Mouse (Mus musculus): ENCODE results near the gene 3110082I17Rik.

The 3110082I17Rik gene

DNA sequence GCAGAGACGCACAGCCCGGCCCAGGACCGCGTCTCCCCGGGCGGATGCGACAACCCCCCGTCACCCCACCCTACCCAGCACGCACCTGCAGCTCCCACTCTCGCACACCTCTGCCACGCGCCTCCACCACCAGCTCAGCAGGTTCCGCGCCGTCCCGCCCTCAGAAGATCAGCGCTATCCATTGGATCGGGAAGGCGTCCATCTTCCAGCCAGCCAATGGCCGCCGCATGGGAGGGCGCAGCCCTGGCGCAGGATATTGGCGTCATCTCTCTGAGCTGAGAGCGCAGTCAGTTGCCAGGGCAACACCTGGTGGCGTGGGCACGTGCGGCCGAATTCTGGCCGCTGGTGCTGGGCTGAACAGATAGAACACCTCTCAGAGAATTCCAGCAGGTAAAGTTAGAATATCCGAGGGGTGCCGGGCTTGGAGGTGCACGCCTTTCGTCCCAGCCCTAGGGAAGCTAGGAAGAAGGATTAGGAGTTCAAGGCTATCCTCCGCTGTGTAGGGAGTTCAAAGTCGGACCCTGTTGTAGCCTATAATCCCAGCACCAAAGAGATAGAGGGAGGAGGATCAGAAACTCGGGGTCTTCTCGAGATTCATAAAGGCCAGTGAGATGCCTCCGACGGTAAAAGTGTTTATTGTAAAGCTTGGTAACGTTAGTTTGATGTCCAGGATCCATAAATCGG is at the start of gene 3110082I17Rik:
Gene 3110082I17Rik, minus strand, starts transcription at position 144 of the 684 bp plus-strand sequence.
- DNase-seq (ENCODE audit: low spot score): peak; percentile 97

- DNase-seq (ENCODE audit: low spot score): no peak
Observed at GRCm38 (mm10) chr5:139506207-139506606, 45.9 kb upstream of the 3110082I17Rik start.

GRCm38 (mm10) chr5:139505073-139505606 is 44.8 kb upstream of the 3110082I17Rik start:
- DNase-seq (ENCODE audit: low spot score): peak; percentile 81

DNA sequence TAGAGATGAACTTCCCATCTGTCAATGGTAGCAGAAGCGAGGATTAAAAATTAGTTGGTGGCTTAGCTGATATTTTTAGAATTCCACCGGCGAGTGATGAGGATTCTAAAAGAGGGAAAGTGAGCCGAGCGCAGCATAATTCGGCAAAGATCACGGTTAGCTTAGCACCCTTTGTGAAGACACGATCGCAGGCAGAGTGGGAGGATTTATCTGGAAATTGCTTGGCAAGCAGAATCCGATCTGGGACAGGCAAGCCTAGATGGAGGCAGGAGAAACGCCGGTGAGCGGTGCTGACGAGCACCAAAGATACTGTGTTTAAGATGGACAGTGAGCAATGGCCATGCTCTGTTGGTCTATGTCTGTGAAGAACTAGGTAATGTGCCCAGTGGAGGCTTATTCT is 42.0 kb upstream of the 3110082I17Rik start:
- no peak for DNase-seq (ENCODE audit: low spot score)

DNA sequence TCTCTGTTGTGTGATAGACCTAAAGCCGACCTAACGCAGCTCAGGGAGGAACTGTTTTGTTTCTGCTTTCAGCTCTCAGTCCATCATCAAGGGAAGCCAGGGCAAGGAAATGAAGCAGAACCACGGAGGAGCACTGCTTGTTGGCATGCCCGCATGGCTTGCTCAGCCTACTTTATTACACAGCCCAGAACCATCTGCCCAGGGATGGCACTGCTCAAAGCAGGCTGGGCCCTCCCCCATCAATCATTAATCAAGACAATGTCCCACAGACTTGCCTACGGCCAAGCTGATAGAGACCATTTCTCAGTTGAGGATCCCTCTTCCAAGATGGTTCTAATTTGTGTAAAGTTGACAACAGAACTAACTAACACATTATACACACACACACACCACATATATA is 38.5 kb upstream of the 3110082I17Rik start:
- DNase-seq (ENCODE audit: low spot score): no peak

DNA sequence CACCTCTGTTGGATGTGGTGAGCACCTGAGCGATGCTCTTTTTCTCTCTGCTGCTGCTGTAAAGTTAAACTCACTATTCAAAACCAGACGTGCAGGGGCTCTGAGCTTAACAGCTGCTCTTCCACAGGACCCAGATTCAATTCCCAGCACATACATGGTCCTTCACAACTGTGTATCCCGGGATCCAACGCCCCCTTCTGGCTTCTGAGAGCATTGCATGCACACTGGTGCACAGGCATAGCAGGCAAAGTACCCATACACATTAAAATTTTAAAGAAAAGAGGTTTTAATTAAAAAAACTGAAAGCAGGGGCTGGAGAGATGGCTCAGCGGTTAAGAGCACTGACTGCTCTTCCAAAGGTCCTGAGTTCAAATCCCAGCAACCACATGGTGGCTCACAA is 36.6 kb upstream of the 3110082I17Rik start:
- no peak for DNase-seq (ENCODE audit: low spot score)

DNA sequence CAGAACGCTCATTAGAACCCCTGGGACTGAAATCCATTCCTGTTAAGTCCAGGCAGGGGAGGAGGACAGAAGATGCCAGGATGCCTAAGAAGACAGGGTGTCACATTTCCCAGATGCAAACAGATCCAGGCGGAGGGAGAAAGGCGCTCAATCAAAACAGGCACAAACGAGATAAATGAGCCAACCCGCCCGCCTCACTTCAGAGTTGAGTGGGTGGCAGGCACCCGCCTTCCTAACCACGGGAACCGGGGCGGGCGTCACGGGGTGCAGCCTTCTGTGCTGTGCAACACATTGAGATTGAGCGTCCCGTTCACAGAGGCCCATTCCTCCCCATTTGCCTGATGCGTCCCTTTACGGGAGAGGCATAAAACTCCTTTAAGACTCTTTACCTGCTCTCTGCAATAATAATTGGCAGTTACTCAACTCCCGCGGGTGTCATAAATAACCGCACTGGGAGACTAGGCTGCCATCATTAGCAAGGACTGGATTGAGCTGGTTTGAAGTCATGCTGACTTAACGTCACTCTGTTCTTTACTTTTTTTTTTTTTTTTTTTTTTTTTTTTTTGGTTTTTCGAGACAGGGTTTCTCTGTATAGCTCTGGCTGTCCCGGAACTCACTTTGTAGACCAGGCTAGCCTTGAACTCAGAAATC is 34.8 kb upstream of the 3110082I17Rik start:
- no peak for DNase-seq (ENCODE audit: low spot score)

DNA sequence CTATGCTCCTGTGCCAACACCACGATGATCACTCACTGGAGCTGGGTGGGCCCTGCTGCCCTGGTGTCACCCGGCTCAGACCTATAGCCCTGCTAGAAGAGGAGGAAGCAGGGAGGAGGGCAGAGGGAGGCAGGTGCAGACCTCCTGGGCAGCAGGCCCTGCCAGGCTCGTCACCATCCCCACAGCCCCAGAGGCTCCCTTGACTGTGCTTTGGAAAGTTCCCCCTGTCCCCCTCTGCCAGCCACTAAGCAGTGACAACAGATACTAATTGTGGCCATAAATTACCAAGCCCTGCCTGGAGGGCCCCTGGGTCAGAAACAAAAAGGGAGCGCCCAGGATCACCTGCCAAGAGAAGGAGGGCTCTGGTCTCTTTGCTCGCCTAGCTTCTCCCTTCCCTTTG is 33.4 kb upstream of the 3110082I17Rik start:
- no peak for DNase-seq (ENCODE audit: low spot score)

GRCm38 (mm10) chr5:139491348-139491747 is 31.0 kb upstream of the 3110082I17Rik start:
- no peak for DNase-seq (ENCODE audit: low spot score)

GRCm38 (mm10) chr5:139490131-139490530 is 29.8 kb upstream of the 3110082I17Rik start:
- DNase-seq (ENCODE audit: low spot score): no peak

DNA sequence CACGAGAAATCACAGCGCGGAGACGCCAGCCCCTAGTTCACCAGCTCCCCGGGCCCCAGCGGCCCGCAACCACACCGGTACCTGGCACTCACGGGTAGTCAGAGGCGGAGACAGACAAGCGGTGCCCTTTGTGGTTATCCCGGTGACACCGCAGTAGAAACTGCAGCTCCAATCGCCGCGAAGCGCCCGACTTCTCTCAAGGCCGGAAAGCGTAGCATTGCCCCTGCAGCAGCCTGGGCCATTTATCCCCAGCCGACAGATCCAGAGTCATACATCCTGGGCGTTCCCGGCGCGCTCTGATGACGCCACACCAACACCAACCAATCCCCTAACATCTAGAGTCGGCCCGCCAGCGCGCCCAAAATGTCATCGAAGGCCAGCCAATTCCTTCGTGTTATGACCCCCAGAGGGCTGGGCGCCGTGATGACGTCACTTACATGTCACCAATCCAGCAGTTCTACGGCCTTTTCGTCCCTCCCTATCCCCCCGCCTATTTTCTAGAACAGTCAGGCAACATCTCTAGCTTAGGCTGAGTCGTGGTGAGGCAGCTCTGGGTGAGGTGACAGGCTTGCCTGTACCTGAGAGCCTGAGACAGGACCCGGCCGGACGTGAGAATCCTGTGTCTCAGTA is 24.0 kb upstream of the 3110082I17Rik start, which contains the start of gene Zfand2a:
Gene Zfand2a, minus strand, starts transcription at position 365 of the 630 bp plus-strand sequence.
- peak; percentile 100 for DNase-seq (ENCODE audit: low spot score)

DNA sequence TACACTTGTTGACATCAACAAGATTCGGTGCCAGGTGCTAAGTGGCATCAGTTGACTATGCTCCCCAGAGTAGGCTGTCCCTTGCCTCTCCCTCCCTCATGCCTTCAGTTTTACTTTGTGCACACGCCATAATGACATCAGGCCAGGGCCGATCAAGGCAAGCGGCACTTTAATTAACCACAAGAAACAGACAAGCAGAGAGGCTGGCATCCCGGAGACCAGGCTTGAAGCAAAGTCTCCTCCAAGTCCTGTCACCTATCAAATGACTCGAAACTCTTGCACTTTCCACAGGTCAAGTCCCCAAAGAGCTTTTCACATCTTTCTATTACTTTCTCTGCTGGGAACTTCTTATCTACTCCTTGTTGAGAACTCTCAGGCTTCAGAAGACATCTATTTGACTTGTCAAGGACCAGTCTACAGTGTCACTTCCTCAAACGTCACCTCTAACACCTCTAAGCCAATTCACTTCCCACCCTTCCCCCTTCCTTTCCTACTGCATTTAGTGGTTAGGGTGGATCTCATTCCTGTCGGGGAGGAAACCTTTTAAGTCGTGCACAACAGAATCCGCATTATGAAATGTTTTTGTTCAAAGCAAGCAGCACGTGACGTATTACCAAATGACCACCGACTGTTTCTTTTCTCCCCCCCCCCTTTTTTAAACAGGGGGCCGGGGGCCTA is 23.0 kb upstream of the 3110082I17Rik start:
- peak; percentile 23 for DNase-seq (ENCODE audit: low spot score)

DNA sequence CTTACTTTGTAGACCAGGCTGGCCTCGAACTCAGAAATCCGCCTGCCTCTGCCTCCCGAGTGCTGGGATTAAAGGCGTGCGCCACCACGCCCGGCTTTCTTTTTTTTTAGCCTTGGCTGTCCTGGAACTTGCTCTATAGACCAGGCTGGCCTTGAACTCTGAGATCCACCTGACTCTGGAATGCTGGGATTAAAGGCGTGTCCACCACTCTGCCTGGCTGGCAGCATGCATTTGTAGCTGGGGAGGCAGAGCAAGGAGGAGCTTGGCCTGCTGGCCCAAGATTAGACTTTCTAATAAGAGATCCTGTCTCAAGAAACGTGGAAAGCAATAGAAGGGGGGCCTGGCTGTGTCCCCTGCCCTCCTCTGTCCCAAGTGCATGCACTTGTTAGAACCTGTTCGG is 20.1 kb upstream of the 3110082I17Rik start:
- DNase-seq (ENCODE audit: low spot score): no peak

DNA sequence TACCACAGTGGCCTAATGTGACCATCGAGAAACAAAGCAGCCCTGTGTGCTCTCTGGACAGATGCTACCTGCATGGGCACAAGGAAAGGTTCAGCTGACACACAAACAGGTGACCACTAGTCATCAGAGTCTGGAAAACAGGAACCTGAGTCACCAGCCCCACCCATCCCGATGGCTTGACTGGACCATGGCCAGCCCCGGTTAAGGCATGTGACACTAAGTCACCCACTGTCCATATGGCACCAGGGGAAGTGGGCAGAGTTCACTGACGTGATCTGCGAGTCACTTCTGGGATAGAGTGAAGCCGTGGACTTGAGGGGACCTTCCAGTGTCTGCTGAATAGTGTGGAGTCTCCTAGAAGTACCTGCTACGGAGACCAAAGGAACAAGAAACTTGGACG is 18.8 kb upstream of the 3110082I17Rik start:
- peak; percentile 24 for DNase-seq (ENCODE audit: low spot score)

DNA sequence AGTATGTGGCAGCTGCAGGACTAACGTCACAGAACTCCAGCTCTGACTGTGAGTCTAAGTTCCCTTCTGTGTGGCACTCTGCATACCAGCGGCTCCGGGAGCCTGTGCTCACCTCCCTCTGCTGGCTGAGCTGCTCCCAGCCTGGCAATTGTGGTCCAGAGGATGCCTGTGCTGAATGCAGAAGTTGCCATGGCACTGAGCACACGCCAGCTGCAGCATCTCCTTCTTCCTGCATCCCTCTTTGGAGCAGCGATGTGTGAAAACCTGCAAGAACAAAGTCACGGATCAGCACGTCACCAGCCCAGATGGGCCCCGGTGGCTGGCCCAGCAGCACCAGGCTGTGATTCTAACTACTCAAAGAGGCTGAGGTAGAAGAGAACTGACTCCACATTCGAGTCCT is 14.4 kb upstream of the 3110082I17Rik start:
- DNase-seq (ENCODE audit: low spot score): no peak

DNA sequence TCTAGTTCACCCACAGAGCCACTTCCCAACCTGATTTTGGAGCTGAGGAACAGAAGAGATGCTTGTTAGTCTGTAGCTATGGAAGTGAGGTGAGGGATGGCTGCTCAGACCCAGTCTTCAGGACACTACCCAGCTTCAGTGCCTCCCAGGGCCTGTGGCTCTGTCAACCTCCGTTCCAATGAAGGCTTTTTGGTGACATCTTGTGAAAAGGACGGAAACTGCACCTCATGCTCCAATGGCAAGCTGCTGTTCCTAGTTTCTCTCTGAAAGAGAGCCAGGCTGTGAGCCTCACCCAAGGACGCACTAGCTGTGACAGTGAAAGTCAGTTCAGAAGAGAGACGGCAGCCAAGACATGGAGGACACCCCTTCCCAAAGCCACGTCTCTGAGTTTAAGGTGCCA is 7.7 kb upstream of the 3110082I17Rik start:
- DNase-seq (ENCODE audit: low spot score): peak; percentile 23

- no peak for DNase-seq (ENCODE audit: low spot score)
Observed at GRCm38 (mm10) chr5:139466801-139467200, 6.5 kb upstream of the 3110082I17Rik start.

GRCm38 (mm10) chr5:139466373-139466772 is 6.0 kb upstream of the 3110082I17Rik start:
- DNase-seq (ENCODE audit: low spot score): no peak

- DNase-seq (ENCODE audit: low spot score): no peak
Observed at GRCm38 (mm10) chr5:139464874-139465273, 4.5 kb upstream of the 3110082I17Rik start.

- no peak for DNase-seq (ENCODE audit: low spot score)
Observed at GRCm38 (mm10) chr5:139459938-139460337, 389 bp downstream of the 3110082I17Rik start.

DNA sequence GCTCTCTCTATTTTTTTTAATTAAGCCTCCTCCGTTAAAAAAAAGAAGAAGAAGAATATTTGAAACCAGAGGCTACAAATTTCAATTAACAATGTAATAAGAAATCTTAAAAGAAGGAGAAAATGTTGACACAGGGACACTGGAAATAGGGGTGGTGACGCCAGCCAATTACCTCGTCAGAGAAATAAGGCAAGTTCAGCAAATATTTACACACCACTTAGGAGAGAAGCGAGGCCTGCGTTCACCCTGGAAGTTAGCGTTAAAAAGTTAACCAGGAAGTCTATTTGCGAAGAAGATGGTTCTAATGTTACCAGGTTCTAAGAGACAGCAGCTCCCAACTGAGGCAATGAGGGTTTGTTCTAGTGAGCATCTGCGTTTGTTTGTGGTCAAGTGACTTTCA is 3.1 kb downstream of the 3110082I17Rik start:
- DNase-seq (ENCODE audit: low spot score): peak; percentile 72

DNA sequence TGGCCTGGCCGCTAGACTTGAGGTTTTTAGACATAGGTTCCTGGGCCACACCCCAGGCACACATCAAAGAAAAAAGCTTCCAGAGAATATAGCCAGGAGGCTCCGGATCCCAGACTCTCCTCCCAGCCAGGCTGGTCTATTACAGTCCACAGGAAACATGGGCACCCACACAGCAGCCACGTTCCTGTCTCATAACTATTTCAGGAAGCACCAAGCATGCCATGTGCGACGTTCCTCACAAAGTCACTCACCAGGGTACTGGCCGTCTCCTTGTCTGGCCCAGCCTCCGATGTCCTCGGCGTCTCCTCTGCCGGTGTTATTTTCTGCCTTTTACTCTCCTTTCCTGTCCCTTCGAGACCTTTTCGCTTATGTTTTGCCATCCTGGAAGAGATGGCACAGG is 5.2 kb downstream of the 3110082I17Rik start:
- no peak for DNase-seq (ENCODE audit: low spot score)
